Mouse (Mus musculus) heart, embryonic 11.5 days (tissue): Measurements from ENCODE around the gene Hoxb1. TPM values are rescaled to one million over a fixed set of nuclear protein-coding genes. Genes with fewer than 3 reads are reported as not detected.

Experiments
- ATAC-seq: fragments of 200-750 bp; cut with Nextera tagmentation; replicated peaks from 2 replicates; pipeline ENCODE4 v1.8.0; 2017; ENCODE audit warnings: moderate library complexity; ENCODE audit not compliant: insufficient number of reproducible peaks, low FRiP score, low TSS enrichment
- H3K27ac ChIP-seq: fragments of 300-500 bp; sonication (generic); 2 replicates; pipeline ENCODE4 v1.5.1; 2014; ENCODE audit warnings: mild to moderate bottlenecking, low read depth, low read length
- H3K27me3 ChIP-seq: fragments of 300-500 bp; sonication (generic); 2 replicates; pipeline ENCODE4 v1.6.1; 2014; ENCODE audit warnings: mild to moderate bottlenecking, low read length, mixed read lengths; ENCODE audit not compliant: control insufficient read depth, insufficient read depth
- H3K36me3 ChIP-seq: fragments of 300-500 bp; sonication (generic); 2 replicates; pipeline ENCODE4 v1.6.1; 2014; ENCODE audit warnings: mild to moderate bottlenecking, low read length, moderate library complexity, mixed read lengths; ENCODE audit not compliant: control insufficient read depth, insufficient read depth
- H3K4me1 ChIP-seq: fragments of 300-500 bp; sonication (generic); 2 replicates; pipeline ENCODE4 v1.6.1; 2014; ENCODE audit warnings: low read length; ENCODE audit not compliant: control insufficient read depth, insufficient read depth
- H3K4me2 ChIP-seq: fragments of 300-500 bp; sonication (generic); 2 replicates; pipeline ENCODE4 v1.6.1; 2014; ENCODE audit warnings: mild to moderate bottlenecking, moderate library complexity
- H3K4me3 ChIP-seq: fragments of 300-500 bp; sonication (generic); 2 replicates; pipeline ENCODE4 v1.5.1; 2014; ENCODE audit warnings: low read depth, low read length
- H3K9ac ChIP-seq: fragments of 300-500 bp; sonication (generic); 2 replicates; pipeline ENCODE4 v1.6.1; 2014; ENCODE audit warnings: mild to moderate bottlenecking, low read depth, low read length, moderate library complexity
- H3K9me3 ChIP-seq: fragments of 300-500 bp; sonication (generic); replicated peaks from 2 replicates; pipeline ENCODE4 v1.6.1; 2016; ENCODE audit warnings: low read length; ENCODE audit not compliant: control insufficient read depth
- WGBS: fragments of 180-500 bp; shearing (Covaris S2); extraction: QIAGEN DNeasy Blood & Tissue Kit; methylation state at CpG from one replicate; pipeline ENCODE4 v1.1.7; 2014; ENCODE audit not compliant: insufficient replicate concordance; 5-methylcytosine and 5-hydroxymethylcytosine counted together
- polyA plus RNA-seq: library from polyadenylated mRNA; unstranded; fragments of >200 nt; fragmentation: Nextera tagmentation; extraction: Ambion mirVana; gene quantifications from 2 replicates; pipeline ENCODE4 v1.2.1, GENCODE M21; 2014

Gene Hoxb1
- polyA plus RNA-seq, 1 experiment from 2014 or later, result 0.19 TPM

GRCm38 (mm10) chr11:96327750-96328149 lies 37.8 kb upstream of the Hoxb1 start:
- H3K4me2 ChIP-seq, result peak overlapping the region; percentile 20; the same call in 1 of the 2 replicates
- no peak overlapping the region for H3K27ac ChIP-seq
- no peaks in the 10 kb centered on the region for H3K36me3 ChIP-seq
- H3K27me3 ChIP-seq, result peaks cover 93% of the 10 kb centered on the region
- peak overlapping the region; percentile 12; the same call in 1 of the 2 replicates for H3K9ac ChIP-seq
- H3K9me3 ChIP-seq, result no peaks in the 10 kb centered on the region
- no peak overlapping the region for H3K4me3 ChIP-seq
- WGBS, result 5% methylated on average over 5 of the region's 5 CpGs
- no peak for ATAC-seq
- H3K4me1 ChIP-seq, result peaks cover 3% of the 10 kb centered on the region; the same call in 1 of the 2 replicates

- Histone ChIP-seq H3K4me3 (no peak overlapping the region), H3K27ac (peak overlapping the region; percentile 41; the same call in 1 of the 2 replicates), H3K9me3 (no peaks in the 10 kb centered on the region), H3K27me3 (peaks cover 95% of the 10 kb centered on the region), H3K9ac (no peak overlapping the region), H3K4me2 (no peak overlapping the region; the same call in 1 of the 2 replicates), H3K36me3 (no peaks in the 10 kb centered on the region), H3K4me1 (peaks cover 3% of the 10 kb centered on the region; the same call in 1 of the 2 replicates)
- WGBS, result 6% methylated on average over 8 of the region's 8 CpGs
- no peak for ATAC-seq
These were observed 36.9 kb upstream of the Hoxb1 start for GRCm38 (mm10) chr11:96328605-96329004.

GRCm38 (mm10) chr11:96332105-96332504 lies 33.4 kb upstream of the Hoxb1 start:
- Histone ChIP-seq H3K4me3 (0 out of 2 replicates have a peak overlapping the region, but pooled peaks have one; percentile 40), H3K27me3 (peaks cover 98% of the 10 kb centered on the region), H3K4me1 (0 out of 2 replicates have a peak, but pooled peaks cover 4% of the 10 kb centered on the region), H3K9ac (peak overlapping the region; percentile 22; the same call in 1 of the 2 replicates), H3K9me3 (no peaks in the 10 kb centered on the region), H3K36me3 (no peaks in the 10 kb centered on the region), H3K4me2 (peak overlapping the region; percentile 66), H3K27ac (peak overlapping the region; percentile 29; the same call in 1 of the 2 replicates)
- 2% methylated on average over 8 of the region's 8 CpGs for WGBS
- ATAC-seq, result no peak

- no peak for ATAC-seq
- Histone ChIP-seq H3K27me3 (peaks cover 98% of the 10 kb centered on the region), H3K4me2 (peak overlapping the region; percentile 66), H3K9ac (peak overlapping the region; percentile 69), H3K27ac (peak overlapping the region; percentile 57), H3K4me3 (peak overlapping the region; percentile 40), H3K36me3 (no peaks in the 10 kb centered on the region), H3K4me1 (0 out of 2 replicates have a peak, but pooled peaks cover 4% of the 10 kb centered on the region), H3K9me3 (no peaks in the 10 kb centered on the region)
- under 1% methylated on average over 35 of the region's 35 CpGs for WGBS
These were observed 32.9 kb upstream of the Hoxb1 start for GRCm38 (mm10) chr11:96332618-96333032.

DNA sequence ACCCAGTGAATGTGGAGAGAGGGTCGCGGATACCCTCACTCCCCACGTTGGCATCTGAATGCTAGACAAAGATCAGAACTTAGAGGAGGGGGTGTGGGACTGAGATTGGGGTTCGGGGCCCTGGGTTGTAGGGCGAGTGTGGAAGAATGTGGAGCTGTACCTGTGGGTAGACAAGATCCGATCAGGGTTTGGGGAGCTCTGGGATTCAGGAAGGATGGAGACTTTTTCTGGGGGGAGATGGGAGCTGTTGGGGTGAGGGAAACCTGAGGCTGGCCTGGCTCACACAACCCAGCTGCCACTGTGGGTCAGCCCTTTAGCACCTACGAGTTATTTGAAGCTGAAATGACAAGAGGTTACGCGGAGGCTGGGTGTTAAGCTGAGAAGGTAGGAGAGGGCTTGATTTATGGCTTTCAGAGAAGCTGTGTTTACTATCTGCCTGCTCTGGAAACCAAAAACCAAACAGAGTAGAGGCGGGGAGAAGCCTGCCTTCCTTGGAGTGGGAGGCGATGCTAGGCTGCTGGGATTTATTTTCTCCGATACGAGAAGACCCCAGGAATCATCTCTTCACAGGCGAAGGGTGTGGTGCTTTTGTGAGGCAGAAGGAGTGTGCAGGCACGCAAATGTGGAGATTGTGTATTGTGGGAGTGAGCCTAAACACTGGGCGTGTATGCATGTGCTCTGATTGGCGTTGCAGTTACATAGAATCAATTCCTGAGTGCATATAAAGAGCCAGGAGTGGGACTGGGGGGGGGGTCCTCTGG lies 32.1 kb upstream of the Hoxb1 start:
- Histone ChIP-seq H3K27ac (peak overlapping the region; percentile 57; the same call in 1 of the 2 replicates), H3K4me3 (peak overlapping the region; percentile 40), H3K9ac (peak overlapping the region; percentile 69; the same call in 1 of the 2 replicates), H3K36me3 (no peaks in the 10 kb centered on the region), H3K4me1 (0 out of 2 replicates have a peak, but pooled peaks cover 4% of the 10 kb centered on the region), H3K9me3 (no peaks in the 10 kb centered on the region), H3K27me3 (peaks cover 98% of the 10 kb centered on the region), H3K4me2 (peak overlapping the region; percentile 66)
- ATAC-seq, result no peak
- 5% methylated on average over 17 of the region's 17 CpGs for WGBS

DNA sequence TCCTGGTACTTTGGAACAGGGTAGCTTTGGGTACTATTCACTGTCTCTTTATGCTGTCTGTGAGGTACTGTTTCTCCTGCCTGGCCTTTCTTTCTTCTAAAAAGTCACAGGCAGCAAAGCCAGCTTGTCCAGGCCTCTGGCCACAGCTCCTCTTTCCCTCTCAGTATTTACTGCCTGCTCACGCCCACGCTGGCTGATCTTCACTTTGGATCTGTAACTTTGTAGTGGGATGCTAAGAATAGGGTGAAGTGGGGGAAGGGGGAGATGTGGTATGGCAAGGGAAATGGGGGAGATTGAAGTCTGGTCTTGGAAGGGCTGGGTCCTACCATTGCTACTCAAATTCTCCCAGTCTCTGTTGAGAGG lies 31.6 kb upstream of the Hoxb1 start:
- H3K4me2 ChIP-seq, result peak overlapping the region; percentile 66
- H3K36me3 ChIP-seq, result no peaks in the 10 kb centered on the region
- no peak overlapping the region for H3K9ac ChIP-seq
- no peaks in the 10 kb centered on the region for H3K9me3 ChIP-seq
- no peak for ATAC-seq
- H3K4me3 ChIP-seq, result peak overlapping the region; percentile 40; the same call in 1 of the 2 replicates
- peak overlapping the region; percentile 32; the same call in 1 of the 2 replicates for H3K27ac ChIP-seq
- peaks cover 98% of the 10 kb centered on the region for H3K27me3 ChIP-seq
- 0 out of 2 replicates have a peak, but pooled peaks cover 4% of the 10 kb centered on the region for H3K4me1 ChIP-seq
- WGBS, result 13% methylated on average over 2 of the region's 2 CpGs

GRCm38 (mm10) chr11:96334998-96335397 lies 30.6 kb upstream of the Hoxb1 start:
- H3K36me3 ChIP-seq, result no peaks in the 10 kb centered on the region
- no peaks in the 10 kb centered on the region for H3K9me3 ChIP-seq
- H3K4me3 ChIP-seq, result no peak overlapping the region
- 50% methylated on average over 3 of the region's 3 CpGs for WGBS
- no peak overlapping the region; the same call in 1 of the 2 replicates for H3K4me2 ChIP-seq
- 0 out of 2 replicates have a peak, but pooled peaks cover 4% of the 10 kb centered on the region for H3K4me1 ChIP-seq
- no peak for ATAC-seq
- no peak overlapping the region for H3K27ac ChIP-seq
- no peak overlapping the region for H3K9ac ChIP-seq
- peaks cover 99% of the 10 kb centered on the region for H3K27me3 ChIP-seq

GRCm38 (mm10) chr11:96336597-96336996 lies 29.0 kb upstream of the Hoxb1 start:
- Histone ChIP-seq H3K27me3 (peaks cover 95% of the 10 kb centered on the region), H3K4me3 (no peak overlapping the region), H3K4me1 (0 out of 2 replicates have a peak, but pooled peaks cover 4% of the 10 kb centered on the region), H3K27ac (no peak overlapping the region), H3K36me3 (no peaks in the 10 kb centered on the region), H3K9ac (no peak overlapping the region), H3K9me3 (no peaks in the 10 kb centered on the region), H3K4me2 (no peak overlapping the region)
- WGBS, result 27% methylated on average over 2 of the region's 2 CpGs
- ATAC-seq, result no peak
